Mouse (Mus musculus): ENCODE data around the gene Pfkfb2.

Gene Pfkfb2

GRCm38 (mm10) chr1:130729153-130729552 is at the start of gene Pfkfb2:
Gene Pfkfb2 (minus strand): TSS chr1:130729253.
- DNase-seq (ENCODE audit: low spot score in 2 of 2) = no peak

- DNase-seq (ENCODE audit: low spot score in 2 of 2) = no peak
Observed at GRCm38 (mm10) chr1:130776645-130777044, 47.6 kb upstream of the Pfkfb2 start.

DNA sequence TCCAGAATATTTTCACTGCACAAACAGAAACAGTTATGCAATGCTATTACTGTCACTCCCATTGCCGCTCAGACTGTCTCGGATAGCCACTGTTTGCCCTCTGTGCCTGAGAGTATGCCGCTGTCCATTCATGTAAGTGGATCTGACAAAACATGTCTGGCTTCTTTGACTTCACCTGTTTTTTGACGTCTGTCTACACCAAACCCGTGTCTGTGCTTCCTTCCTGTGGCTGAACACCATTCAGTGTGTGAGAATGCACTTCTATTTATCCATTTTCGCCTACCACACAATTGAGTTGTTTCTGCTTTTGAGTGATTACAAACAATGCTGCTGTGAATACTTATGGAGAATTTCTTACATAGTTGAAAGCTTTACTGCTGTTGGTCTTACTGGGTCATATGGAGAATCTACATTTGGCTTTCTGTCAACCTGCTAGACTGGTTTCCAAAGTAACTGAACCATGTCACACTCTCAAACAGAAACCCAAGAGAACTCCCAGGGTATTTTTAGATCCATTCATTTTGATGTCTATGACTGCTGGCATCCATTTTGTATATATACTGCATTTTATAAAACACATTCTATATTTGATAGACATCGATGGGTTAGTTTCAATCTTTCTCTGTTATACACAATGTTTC is 46.8 kb upstream of the Pfkfb2 start:
- no peak for DNase-seq (ENCODE audit: low spot score in 2 of 2)

- DNase-seq (ENCODE audit: low spot score in 2 of 2) = no peak
Observed at GRCm38 (mm10) chr1:130775234-130775633, 46.2 kb upstream of the Pfkfb2 start.

DNA sequence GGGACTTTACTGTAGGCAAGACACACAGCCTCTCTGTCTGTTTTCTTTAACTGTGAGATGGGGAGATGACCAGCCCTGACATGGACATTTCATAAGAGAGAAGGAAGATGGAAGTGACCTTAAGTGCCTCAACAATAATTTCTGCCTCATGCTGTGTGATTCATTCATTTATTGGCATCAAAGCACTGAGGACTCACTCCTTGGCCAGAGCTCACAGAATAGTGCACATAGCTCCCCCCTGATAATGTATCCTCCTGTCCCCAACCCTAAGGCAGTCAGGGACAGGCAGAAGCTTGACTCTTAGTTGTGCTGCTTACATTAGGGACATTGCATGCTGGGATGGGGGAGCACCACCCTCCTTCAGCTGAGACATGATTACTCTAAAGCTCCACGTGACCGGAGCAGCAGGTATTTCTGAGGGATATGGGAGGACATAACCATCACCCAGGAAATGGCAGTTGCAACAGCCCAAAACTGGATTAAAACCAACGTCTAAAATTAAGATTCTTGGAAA is 42.0 kb upstream of the Pfkfb2 start:
- DNase-seq (ENCODE audit: low spot score in 2 of 2) = no peak

GRCm38 (mm10) chr1:130770487-130770886 is 41.4 kb upstream of the Pfkfb2 start:
- no peak for DNase-seq (ENCODE audit: low spot score in 2 of 2)

DNA sequence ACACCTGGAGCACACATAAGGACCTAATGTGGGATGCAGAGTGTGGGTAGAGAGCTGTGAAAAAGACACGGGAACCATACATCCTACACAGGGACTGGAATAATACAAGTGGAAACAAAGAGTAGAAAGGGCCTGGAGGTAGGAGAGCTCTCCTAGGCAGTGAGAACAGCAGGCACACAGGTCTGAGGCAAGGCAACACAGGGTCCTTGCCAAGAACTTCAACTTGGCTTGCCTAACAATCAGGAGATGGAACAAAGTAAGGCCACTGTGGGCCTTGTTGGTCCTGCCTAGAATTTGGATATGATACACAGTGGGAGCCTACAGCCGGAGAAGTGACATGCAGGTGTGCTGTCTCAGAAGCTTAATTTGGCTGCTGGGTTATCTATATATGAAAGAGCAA is 40.9 kb upstream of the Pfkfb2 start:
- no peak for DNase-seq (ENCODE audit: low spot score in 2 of 2)

DNA sequence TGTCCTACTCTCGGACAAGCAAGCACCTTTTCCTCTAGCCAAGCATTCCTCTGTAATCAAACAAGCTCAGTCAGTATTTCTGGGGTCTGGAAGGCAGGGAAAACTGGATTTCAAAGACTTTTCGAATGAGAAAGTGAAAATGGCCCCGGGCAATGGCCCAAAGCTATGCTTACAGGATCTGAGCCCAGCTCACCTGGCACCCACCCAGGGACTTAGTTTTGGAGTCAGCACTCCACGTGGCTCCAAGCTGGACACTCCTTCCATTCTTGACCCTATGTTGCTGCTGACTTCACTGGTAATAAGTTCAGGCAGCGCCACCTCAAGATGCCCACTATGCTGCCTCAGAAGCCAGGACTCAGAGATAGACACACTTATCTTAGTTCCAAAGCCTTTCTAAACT is 38.0 kb upstream of the Pfkfb2 start:
- DNase-seq (ENCODE audit: low spot score in 2 of 2) = no peak

DNA sequence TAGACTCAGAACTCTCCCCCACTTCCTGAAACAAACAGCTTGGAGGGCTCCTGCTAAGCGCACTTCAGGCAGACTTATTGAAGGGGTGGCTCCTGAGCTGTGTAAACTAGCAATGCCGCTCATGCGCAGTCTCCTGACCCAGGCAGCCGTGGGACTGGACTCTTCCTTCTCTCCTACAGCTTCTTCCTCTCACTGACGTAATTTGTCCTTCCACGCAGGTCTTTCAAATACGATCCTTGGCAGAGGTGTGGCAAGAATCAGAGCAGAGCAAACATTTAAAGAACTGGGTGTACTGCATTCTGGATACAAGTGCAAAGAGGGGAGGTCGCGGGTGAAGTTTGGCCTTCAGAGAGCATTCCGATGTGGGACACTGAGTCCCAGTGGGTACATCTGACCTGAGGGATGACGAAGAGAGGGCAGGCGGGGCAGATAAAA is 35.0 kb upstream of the Pfkfb2 start:
- no peak for DNase-seq (ENCODE audit: low spot score in 2 of 2)

GRCm38 (mm10) chr1:130762045-130762760 is 33.1 kb upstream of the Pfkfb2 start:
- DNase-seq (ENCODE audit: low spot score in 2 of 2) = no peak

GRCm38 (mm10) chr1:130761597-130761996 is 32.5 kb upstream of the Pfkfb2 start:
- no peak for DNase-seq (ENCODE audit: low spot score in 2 of 2)

DNA sequence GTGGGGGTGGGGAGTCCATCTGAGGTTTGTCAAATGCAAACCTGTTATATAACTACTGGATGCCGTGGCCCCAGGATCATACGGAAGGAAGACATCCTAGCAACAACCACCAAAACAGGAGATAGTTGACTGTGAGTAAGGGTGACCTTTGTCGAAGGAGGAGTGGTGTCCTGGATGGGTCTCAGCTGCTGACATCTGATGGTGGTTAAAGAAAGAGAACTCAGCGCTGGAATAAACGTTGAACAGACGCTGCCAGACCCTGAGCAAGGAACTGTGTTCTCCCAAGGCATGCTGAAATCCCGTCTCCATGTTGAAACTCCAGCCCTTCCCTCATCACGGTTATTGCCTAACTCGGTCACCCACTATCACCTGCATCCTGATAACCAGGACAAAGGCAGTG is 30.6 kb upstream of the Pfkfb2 start:
- no peak for DNase-seq (ENCODE audit: low spot score in 2 of 2)

GRCm38 (mm10) chr1:130746819-130747218 is 17.8 kb upstream of the Pfkfb2 start:
- DNase-seq (ENCODE audit: low spot score in 2 of 2) = no peak

- DNase-seq (ENCODE audit: low spot score in 2 of 2) = no peak
Observed at GRCm38 (mm10) chr1:130745591-130745990, 16.5 kb upstream of the Pfkfb2 start.

DNA sequence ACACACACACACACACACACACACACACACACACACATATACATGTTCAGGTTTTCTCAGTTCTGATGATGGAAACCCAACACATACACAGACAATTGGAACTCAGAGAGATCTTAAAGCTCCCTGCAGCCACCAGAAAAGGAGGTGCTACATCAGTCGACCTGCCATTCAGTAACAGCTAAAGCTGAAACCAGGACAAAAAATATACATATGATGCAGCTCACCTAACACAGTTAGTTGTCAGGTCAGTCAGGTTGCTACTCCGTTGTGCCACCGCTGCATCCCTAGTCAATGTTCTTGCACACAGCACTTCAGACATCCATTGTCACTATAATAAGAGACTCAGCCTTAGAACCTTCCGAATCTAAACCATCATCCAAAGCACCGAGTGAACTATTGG is 15.9 kb upstream of the Pfkfb2 start:
- DNase-seq (ENCODE audit: low spot score in 2 of 2) = no peak

DNA sequence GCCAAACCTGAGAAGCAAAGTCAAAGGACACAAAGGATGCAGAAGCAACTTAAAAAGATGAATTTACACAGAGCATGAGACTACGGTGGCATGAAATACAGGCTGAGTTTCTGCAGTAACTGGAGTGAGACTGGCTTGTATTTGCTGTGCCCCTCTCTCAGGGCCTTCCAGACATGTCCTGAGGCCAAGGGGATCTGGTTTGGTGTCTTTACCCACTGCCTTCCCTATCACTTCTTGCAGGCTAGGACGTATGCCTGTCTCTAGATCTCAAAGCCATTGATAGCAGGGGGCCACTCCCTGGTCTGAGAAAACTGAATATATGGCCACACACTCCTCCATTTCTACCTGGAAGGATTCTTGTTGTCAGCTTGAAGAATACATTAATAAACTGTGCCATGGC is 15.2 kb upstream of the Pfkfb2 start:
- no peak for DNase-seq (ENCODE audit: low spot score in 2 of 2)

DNA sequence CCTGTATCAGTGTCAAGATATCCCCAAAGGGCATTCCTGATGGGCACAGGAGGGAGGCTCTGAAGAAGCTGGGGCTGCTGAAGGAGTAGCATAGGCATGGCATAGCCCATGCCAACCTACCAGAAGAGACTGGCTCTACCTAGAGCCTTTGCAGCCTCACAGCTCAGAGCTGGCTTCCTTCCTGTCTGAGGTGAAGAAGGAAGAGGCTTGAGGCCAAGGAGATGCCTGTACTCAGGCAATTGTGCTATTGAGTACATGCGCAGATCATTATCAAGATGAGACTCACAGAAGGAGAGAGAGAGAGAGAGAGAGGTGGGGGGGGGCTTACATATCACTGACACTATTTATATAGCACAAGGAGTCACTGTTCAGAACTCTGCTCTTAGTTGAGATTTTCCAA is 14.7 kb upstream of the Pfkfb2 start:
- DNase-seq (ENCODE audit: low spot score in 2 of 2) = no peak

GRCm38 (mm10) chr1:130742201-130742600 is 13.1 kb upstream of the Pfkfb2 start:
- DNase-seq (ENCODE audit: low spot score in 2 of 2) = no peak

- DNase-seq (ENCODE audit: low spot score in 2 of 2) = no peak
Observed at GRCm38 (mm10) chr1:130740781-130741720, 12.0 kb upstream of the Pfkfb2 start.

GRCm38 (mm10) chr1:130740227-130740648 is 11.2 kb upstream of the Pfkfb2 start:
- DNase-seq (ENCODE audit: low spot score in 2 of 2) = no peak

GRCm38 (mm10) chr1:130739636-130740035 is 10.6 kb upstream of the Pfkfb2 start:
- DNase-seq (ENCODE audit: low spot score in 2 of 2) = no peak

DNA sequence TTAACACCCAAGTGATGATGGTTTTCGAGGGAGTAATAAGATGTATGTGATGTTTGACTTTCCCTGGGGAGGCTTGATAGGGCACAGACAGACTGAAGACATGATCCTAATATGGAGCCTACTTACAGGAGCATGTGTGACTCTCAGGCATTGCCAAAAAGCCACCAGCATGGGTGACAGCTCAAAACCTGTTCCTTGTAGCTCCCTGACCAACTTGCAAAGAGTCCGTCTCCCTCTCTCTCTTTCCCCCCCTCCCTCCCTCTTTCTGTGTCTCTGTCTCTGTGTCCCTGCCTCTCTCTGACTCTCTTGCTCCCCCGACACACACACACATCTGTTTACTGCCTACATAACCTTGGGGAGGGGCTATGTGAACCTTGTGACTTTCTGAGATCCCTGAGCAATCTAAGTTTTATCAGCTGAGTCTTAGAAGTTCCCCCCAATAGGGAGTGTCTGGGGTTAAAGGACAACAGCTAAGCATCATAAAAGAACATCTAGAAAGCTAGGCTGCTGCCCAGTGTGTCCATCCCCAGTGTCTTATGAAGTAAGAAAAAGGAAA is 9.6 kb upstream of the Pfkfb2 start:
- DNase-seq (ENCODE audit: low spot score in 2 of 2) = no peak

All from thymus, postnatal 10 days (tissue).